Mouse (Mus musculus): ENCODE measurements around the gene Bcl2l11. TPM values are rescaled to one million over a fixed set of nuclear protein-coding genes. Genes with fewer than 3 reads are reported as not detected.
"Not testable (repeated sequence)": the region's sequence is repeated elsewhere in the genome, so short reads cannot be mapped to it uniquely, and the experiment has no call there.

Bcl2l11 gene
- polyA plus RNA-seq, 1 experiment from 2014 or later, result 6.0 TPM

DNA sequence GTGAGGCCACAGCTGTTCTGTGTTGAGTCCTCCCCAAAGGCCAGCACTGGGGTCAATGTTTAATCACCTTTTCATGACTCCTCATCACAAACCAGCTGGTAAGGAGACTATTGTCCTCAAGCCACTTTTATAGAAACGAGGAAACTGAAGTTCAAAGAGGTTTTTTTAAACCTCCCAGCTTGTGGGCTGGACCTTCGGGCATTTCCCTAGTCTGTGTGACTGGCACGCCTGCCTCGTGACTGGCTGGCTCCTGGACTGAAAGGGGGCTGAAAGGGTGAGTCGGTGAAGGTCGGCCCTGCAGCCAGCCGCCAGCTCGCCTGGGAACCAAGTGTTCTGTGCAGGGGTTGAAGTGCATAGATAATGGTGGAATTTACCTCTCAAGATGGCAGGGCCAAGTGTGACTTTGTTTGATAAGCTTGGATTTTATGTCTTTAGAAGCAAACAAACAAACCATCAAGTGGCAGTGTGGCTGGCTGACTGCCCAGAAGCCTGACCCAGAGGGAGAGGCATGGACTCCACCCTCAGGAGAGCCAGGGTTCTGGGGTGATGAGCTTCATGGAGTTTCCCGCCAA is 54.1 kb downstream of the Bcl2l11 start:
- no peaks in the 10 kb centered on the region for H3K27me3 ChIP-seq (ENCODE audit: control insufficient read depth, insufficient read depth, low read depth, low read length)
- no peaks in the 10 kb centered on the region for H3K36me3 ChIP-seq (ENCODE audit: control insufficient read depth, insufficient read depth)
- ATAC-seq (ENCODE audit: low read depth), result peak; percentile 75
- H3K9me3 ChIP-seq (replicated peaks; ENCODE audit: control insufficient read depth, low read length), result no peaks in the 10 kb centered on the region
- no peak overlapping the region for H3K27ac ChIP-seq (ENCODE audit: low read length)
- H3K4me2 ChIP-seq (ENCODE audit: low read depth, low read length), result no peak overlapping the region
- peaks cover 23% of the 10 kb centered on the region for H3K4me1 ChIP-seq (ENCODE audit: control insufficient read depth, low read depth, low read length)
- no peak overlapping the region for H3K4me3 ChIP-seq (ENCODE audit: low read depth, low read length)
- H3K9ac ChIP-seq (ENCODE audit: low read depth, low read length), result no peak overlapping the region
- WGBS (ENCODE audit: insufficient replicate concordance), result 10% methylated on average over 9 of the region's 9 CpGs

DNA sequence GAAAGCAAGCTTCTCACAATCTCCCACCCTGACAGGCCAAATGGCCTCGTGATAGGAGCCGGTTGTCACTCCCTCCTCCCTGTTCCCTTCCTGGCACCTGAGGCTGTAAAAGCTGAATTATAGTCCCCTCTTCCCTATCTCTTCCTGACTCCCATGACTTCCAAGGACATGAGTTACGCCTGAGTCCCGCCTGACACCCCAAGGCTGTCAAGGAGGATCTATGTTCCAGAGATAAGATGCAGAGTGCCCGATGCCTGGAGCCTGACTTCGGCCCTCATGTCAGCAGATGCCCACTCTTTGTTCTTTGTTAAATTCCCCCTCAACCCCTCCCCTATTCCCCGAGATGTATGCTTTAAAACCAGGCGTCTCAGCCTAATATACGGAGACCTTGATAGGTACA is 56.3 kb downstream of the Bcl2l11 start:
- not testable (repeated sequence) for H3K27ac ChIP-seq (ENCODE audit: low read length); H3K36me3 ChIP-seq (ENCODE audit: control insufficient read depth, insufficient read depth); H3K27me3 ChIP-seq (ENCODE audit: control insufficient read depth, insufficient read depth, low read depth, low read length); H3K9me3 ChIP-seq (replicated peaks; ENCODE audit: control insufficient read depth, low read length); H3K9ac ChIP-seq (ENCODE audit: low read depth, low read length); H3K4me3 ChIP-seq (ENCODE audit: low read depth, low read length); H3K4me2 ChIP-seq (ENCODE audit: low read depth, low read length); ATAC-seq (ENCODE audit: low read depth)
- peaks cover 10% of the 10 kb centered on the region for H3K4me1 ChIP-seq (ENCODE audit: control insufficient read depth, low read depth, low read length)
- 80% methylated on average over 9 of the region's 9 CpGs for WGBS (ENCODE audit: insufficient replicate concordance)

DNA sequence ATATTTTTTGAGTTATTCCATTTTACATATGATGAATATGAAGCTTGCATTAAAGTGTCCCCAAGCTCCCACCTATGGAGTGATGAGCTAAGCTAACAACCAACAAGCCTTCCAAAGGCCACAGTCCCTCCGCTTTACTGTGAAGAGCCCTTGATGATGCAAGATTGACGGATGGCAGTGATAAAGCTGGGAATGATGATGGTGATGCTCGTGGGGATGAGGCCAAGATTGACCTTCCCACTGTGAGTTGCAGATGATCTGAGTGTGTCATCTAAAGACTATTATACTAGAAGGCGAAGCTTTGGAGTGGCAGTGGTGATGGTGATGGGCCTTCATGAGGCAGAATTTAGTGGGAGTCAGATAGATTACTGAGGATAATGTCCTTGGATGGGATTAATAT is 56.9 kb downstream of the Bcl2l11 start:
- ATAC-seq (ENCODE audit: low read depth), result no peak
- no peak overlapping the region for H3K27ac ChIP-seq (ENCODE audit: low read length)
- no peaks in the 10 kb centered on the region for H3K27me3 ChIP-seq (ENCODE audit: control insufficient read depth, insufficient read depth, low read depth, low read length)
- no peak overlapping the region for H3K9ac ChIP-seq (ENCODE audit: low read depth, low read length)
- peaks cover 10% of the 10 kb centered on the region for H3K4me1 ChIP-seq (ENCODE audit: control insufficient read depth, low read depth, low read length)
- 69% methylated on average over 4 of the region's 4 CpGs for WGBS (ENCODE audit: insufficient replicate concordance)
- no peaks in the 10 kb centered on the region for H3K36me3 ChIP-seq (ENCODE audit: control insufficient read depth, insufficient read depth)
- no peak overlapping the region for H3K4me2 ChIP-seq (ENCODE audit: low read depth, low read length)
- H3K9me3 ChIP-seq (replicated peaks; ENCODE audit: control insufficient read depth, low read length), result no peaks in the 10 kb centered on the region
- no peak overlapping the region for H3K4me3 ChIP-seq (ENCODE audit: low read depth, low read length)

DNA sequence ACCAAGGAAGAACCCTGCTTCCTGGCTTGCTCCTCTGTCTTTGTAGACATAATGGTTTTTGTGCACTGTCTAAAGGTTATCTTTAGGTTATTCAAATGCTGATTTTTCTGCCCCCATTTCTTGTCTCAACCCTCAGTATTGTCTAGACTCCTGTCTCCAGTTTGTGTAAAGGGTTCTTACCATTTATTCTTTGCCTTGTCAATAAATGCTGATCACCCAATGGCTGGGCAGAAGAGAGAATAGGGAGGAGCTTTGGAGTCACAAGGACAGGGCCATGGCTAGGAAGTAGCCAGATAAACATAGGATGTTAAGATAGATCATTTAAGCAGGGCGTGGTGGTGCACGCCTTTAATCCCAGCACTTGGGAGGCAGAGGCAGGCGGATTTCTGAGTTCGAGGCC is 57.9 kb downstream of the Bcl2l11 start:
- ATAC-seq (ENCODE audit: low read depth), result no peak
- no peak overlapping the region for H3K27ac ChIP-seq (ENCODE audit: low read length)
- H3K4me2 ChIP-seq (ENCODE audit: low read depth, low read length), result no peak overlapping the region
- no peaks in the 10 kb centered on the region for H3K36me3 ChIP-seq (ENCODE audit: control insufficient read depth, insufficient read depth)
- no peaks in the 10 kb centered on the region for H3K9me3 ChIP-seq (replicated peaks; ENCODE audit: control insufficient read depth, low read length)
- no peaks in the 10 kb centered on the region for H3K27me3 ChIP-seq (ENCODE audit: control insufficient read depth, insufficient read depth, low read depth, low read length)
- H3K4me1 ChIP-seq (ENCODE audit: control insufficient read depth, low read depth, low read length), result peaks cover 10% of the 10 kb centered on the region
- 61% methylated on average over 3 of the region's 4 CpGs for WGBS (ENCODE audit: insufficient replicate concordance)
- no peak overlapping the region for H3K9ac ChIP-seq (ENCODE audit: low read depth, low read length)
- H3K4me3 ChIP-seq (ENCODE audit: low read depth, low read length), result no peak overlapping the region

DNA sequence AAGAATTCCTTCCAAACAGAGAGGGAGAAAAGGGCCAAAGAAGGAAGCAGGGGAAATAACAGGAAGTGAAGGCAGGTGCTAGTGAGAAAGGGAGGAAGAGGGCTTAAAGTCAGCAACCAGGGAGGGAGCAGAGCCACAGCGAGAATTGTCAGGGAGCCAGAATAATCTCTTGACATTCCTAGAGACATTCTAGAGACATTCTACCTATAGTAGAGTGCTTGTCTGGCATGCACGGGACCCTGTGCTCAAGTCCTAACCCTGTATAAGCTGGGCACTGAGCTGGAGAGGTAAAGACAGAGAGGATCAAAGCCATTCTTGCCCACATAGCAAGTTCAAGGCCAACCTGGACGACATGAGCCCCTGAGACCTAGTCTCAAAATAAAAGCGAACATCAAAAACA is 60.1 kb downstream of the Bcl2l11 start:
- Histone ChIP-seq H3K9me3 (replicated peaks; ENCODE audit: control insufficient read depth, low read length) (no peaks in the 10 kb centered on the region), H3K4me1 (ENCODE audit: control insufficient read depth, low read depth, low read length) (no peaks in the 10 kb centered on the region; the same call in 1 of the 2 replicates), H3K27me3 (ENCODE audit: control insufficient read depth, insufficient read depth, low read depth, low read length) (no peaks in the 10 kb centered on the region), H3K9ac (ENCODE audit: low read depth, low read length) (no peak overlapping the region), H3K4me2 (ENCODE audit: low read depth, low read length) (no peak overlapping the region), H3K36me3 (ENCODE audit: control insufficient read depth, insufficient read depth) (no peaks in the 10 kb centered on the region), H3K27ac (ENCODE audit: low read length) (no peak overlapping the region), H3K4me3 (ENCODE audit: low read depth, low read length) (no peak overlapping the region)
- no peak for ATAC-seq (ENCODE audit: low read depth)
- WGBS (ENCODE audit: insufficient replicate concordance), result 45% methylated on average over 4 of the region's 4 CpGs

DNA sequence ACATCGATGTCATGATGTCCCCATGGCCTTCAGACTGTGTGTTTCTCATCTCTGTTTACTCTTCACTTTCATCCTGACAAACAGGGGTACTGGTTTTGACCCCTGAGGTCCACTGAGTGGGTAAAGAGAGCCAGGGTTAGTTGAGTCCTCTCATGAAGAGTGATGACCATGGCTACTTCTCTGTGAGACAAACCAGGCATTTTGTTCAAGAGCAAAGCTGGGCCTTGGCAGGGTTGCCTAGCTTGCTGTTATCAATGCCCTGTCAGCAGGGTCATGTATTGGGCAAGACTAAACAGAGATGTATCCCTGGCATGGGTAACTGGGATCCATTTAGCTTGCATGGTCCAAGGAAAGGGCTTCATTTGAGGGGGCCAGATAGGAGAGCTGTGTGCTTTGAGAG is 61.4 kb downstream of the Bcl2l11 start:
- H3K9ac ChIP-seq (ENCODE audit: low read depth, low read length), result no peak overlapping the region
- no peaks in the 10 kb centered on the region for H3K27me3 ChIP-seq (ENCODE audit: control insufficient read depth, insufficient read depth, low read depth, low read length)
- H3K4me2 ChIP-seq (ENCODE audit: low read depth, low read length), result no peak overlapping the region
- no peaks in the 10 kb centered on the region for H3K9me3 ChIP-seq (replicated peaks; ENCODE audit: control insufficient read depth, low read length)
- no peaks in the 10 kb centered on the region for H3K36me3 ChIP-seq (ENCODE audit: control insufficient read depth, insufficient read depth)
- no peaks in the 10 kb centered on the region; the same call in 1 of the 2 replicates for H3K4me1 ChIP-seq (ENCODE audit: control insufficient read depth, low read depth, low read length)
- ATAC-seq (ENCODE audit: low read depth), result peak; percentile 59
- H3K4me3 ChIP-seq (ENCODE audit: low read depth, low read length), result no peak overlapping the region
- 58% methylated on average over 1 of the region's 1 CpGs for WGBS (ENCODE audit: insufficient replicate concordance)
- H3K27ac ChIP-seq (ENCODE audit: low read length), result no peak overlapping the region

DNA sequence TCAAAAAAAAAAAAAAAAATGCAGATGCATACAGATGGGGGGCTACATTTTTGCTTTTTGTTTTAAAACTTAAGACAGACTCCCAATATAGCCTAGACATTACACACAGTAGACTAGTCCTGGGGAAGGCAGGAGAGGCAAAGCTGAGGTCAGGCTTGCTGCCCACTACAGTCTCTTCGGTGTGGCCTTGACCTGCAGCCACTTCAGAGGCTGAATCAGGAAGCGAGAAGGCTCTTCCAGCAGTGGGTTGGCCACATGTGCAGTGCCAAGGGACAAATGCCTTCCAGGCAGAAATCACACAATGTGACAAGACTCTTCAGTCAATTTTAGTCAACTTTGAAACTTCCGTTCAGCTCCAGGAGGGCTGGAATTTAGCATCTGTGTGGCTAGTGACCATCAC is 62.6 kb downstream of the Bcl2l11 start:
- Histone ChIP-seq H3K27ac (ENCODE audit: low read length) (no peak overlapping the region), H3K36me3 (ENCODE audit: control insufficient read depth, insufficient read depth) (no peaks in the 10 kb centered on the region), H3K4me3 (ENCODE audit: low read depth, low read length) (no peak overlapping the region), H3K4me1 (ENCODE audit: control insufficient read depth, low read depth, low read length) (no peaks in the 10 kb centered on the region; the same call in 1 of the 2 replicates), H3K9ac (ENCODE audit: low read depth, low read length) (no peak overlapping the region), H3K27me3 (ENCODE audit: control insufficient read depth, insufficient read depth, low read depth, low read length) (no peaks in the 10 kb centered on the region), H3K4me2 (ENCODE audit: low read depth, low read length) (no peak overlapping the region), H3K9me3 (replicated peaks; ENCODE audit: control insufficient read depth, low read length) (no peaks in the 10 kb centered on the region)
- WGBS (ENCODE audit: insufficient replicate concordance), result 65% methylated on average over 3 of the region's 3 CpGs
- ATAC-seq (ENCODE audit: low read depth), result no peak

DNA sequence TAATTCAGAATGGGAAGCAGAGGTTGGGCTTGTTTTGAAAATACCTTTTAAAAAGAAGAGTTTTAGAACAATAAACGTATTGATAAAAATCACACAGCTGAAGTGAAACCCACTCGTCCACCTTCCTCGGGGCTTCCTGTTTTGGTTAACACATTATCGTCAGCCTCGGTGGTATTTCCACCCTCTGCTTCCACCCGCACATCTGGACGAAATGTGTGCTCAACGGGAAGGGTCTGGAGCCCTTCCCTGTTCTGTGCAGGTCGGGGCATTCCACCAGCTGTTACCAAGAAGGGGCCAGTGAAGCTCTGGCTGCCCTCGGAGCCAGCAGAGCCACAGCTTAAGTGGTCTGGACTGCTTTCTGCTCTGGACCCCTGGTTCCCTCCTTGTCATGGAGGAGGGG is 63.9 kb downstream of the Bcl2l11 start:
- no peak overlapping the region for H3K27ac ChIP-seq (ENCODE audit: low read length)
- WGBS (ENCODE audit: insufficient replicate concordance), result 8% methylated on average over 10 of the region's 10 CpGs
- no peak overlapping the region for H3K9ac ChIP-seq (ENCODE audit: low read depth, low read length)
- H3K27me3 ChIP-seq (ENCODE audit: control insufficient read depth, insufficient read depth, low read depth, low read length), result no peaks in the 10 kb centered on the region
- H3K36me3 ChIP-seq (ENCODE audit: control insufficient read depth, insufficient read depth), result no peaks in the 10 kb centered on the region
- H3K9me3 ChIP-seq (replicated peaks; ENCODE audit: control insufficient read depth, low read length), result no peaks in the 10 kb centered on the region
- no peaks in the 10 kb centered on the region; the same call in 1 of the 2 replicates for H3K4me1 ChIP-seq (ENCODE audit: control insufficient read depth, low read depth, low read length)
- H3K4me2 ChIP-seq (ENCODE audit: low read depth, low read length), result peak overlapping the region; percentile 4; the same call in 1 of the 2 replicates
- H3K4me3 ChIP-seq (ENCODE audit: low read depth, low read length), result no peak overlapping the region
- no peak for ATAC-seq (ENCODE audit: low read depth)

DNA sequence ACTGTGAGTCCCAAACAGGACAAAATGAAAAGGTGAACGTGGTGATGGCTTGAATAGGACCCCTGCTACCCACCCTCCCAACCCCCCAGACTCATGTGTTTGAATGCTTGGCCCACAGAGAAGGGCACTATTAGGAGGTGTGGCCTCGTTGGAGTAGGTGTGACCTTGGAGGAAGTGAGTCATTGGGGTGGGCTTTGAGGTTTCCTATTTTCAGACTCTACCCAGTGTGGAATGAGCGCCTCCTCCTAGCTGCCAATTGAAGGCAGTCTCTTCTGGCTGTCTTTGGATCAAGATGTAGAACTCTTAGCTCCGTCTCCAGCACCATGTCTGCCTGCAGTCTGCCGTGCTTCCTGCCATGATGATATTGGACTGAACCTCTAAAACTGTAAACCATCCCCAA is 64.4 kb downstream of the Bcl2l11 start:
- Histone ChIP-seq H3K9ac (ENCODE audit: low read depth, low read length) (no peak overlapping the region), H3K27me3 (ENCODE audit: control insufficient read depth, insufficient read depth, low read depth, low read length) (no peaks in the 10 kb centered on the region), H3K4me2 (ENCODE audit: low read depth, low read length) (peak overlapping the region; percentile 4; the same call in 1 of the 2 replicates), H3K27ac (ENCODE audit: low read length) (no peak overlapping the region), H3K36me3 (ENCODE audit: control insufficient read depth, insufficient read depth) (no peaks in the 10 kb centered on the region), H3K4me3 (ENCODE audit: low read depth, low read length) (no peak overlapping the region), H3K9me3 (replicated peaks; ENCODE audit: control insufficient read depth, low read length) (no peaks in the 10 kb centered on the region), H3K4me1 (ENCODE audit: control insufficient read depth, low read depth, low read length) (no peaks in the 10 kb centered on the region; the same call in 1 of the 2 replicates)
- no peak for ATAC-seq (ENCODE audit: low read depth)
- WGBS (ENCODE audit: insufficient replicate concordance), result 22% methylated on average over 5 of the region's 5 CpGs

Measured in liver, embryonic 16.5 days (tissue).